8 mouse cellular contexts compared by ENCODE assay signal in genomic region chr4:107367567-107368314, GRCm38 (mm10). TPM values are rescaled to one million over a fixed set of nuclear protein-coding genes. Genes with fewer than 3 reads are reported as not detected.
DNase-seq lines count a peak whose midpoint lies in the region; ATAC-seq lines count a peak whose summit lies in the region.

Gene Ndc1, plus strand, starts transcription at chr4:107367784.

- peak within 1 kb of the TSS; percentile 49 for H3K4me2 ChIP-seq in forebrain, embryonic 11.5 days (ENCODE audit: low read depth, low read length, severe bottlenecking)
- peak within 1 kb of the TSS; percentile 89 for H3K4me2 ChIP-seq in heart, embryonic 16.5 days (ENCODE audit: low read depth, low read length)
- H3K4me2 ChIP-seq in liver, embryonic 15.5 days = peak within 1 kb of the TSS; percentile 77
- peak within 1 kb of the TSS; percentile 78 for H3K4me2 ChIP-seq in neural tube, embryonic 12.5 days (replicated peaks)

- ATAC-seq in forebrain, embryonic 11.5 days (replicated peaks; ENCODE audit: low FRiP score) = peak; percentile 98
- ATAC-seq in heart, embryonic 16.5 days (replicated peaks; ENCODE audit: extremely low read depth, insufficient read depth, low FRiP score) = peak; percentile 99
- ATAC-seq in liver, embryonic 15.5 days (ENCODE audit: insufficient read depth) = peak; percentile 98
- peak; percentile 98 for ATAC-seq in neural tube, embryonic 12.5 days (ENCODE audit: low FRiP score, low read depth)

- H3K27ac ChIP-seq in forebrain, embryonic 11.5 days (ENCODE audit: low read depth, low read length) = peak within 1 kb of the TSS; percentile 77
- H3K27ac ChIP-seq in heart, embryonic 16.5 days (ENCODE audit: low read length) = peak within 1 kb of the TSS; percentile 92
- peak within 1 kb of the TSS; percentile 78 for H3K27ac ChIP-seq in liver, embryonic 15.5 days (replicated peaks)
- peak within 1 kb of the TSS; percentile 60 for H3K27ac ChIP-seq in neural tube, embryonic 12.5 days

- WGBS in forebrain, embryonic 11.5 days = under 1% methylated on average over 51 of the region's 51 CpGs
- under 1% methylated on average over 51 of the region's 51 CpGs for whole genome bisulfite sequencing in heart, embryonic 16.5 days
- under 1% methylated on average over 51 of the region's 51 CpGs for WGBS in liver, embryonic 15.5 days (ENCODE audit: insufficient replicate concordance)
- WGBS in neural tube, embryonic 12.5 days = under 1% methylated on average over 51 of the region's 51 CpGs

- H3K4me3 ChIP-seq in forebrain, embryonic 11.5 days (ENCODE audit: low read depth, low read length) = peak within 1 kb of the TSS; percentile 82
- peak within 1 kb of the TSS; percentile 68 for H3K4me3 ChIP-seq in heart, embryonic 16.5 days (ENCODE audit: low read length)
- H3K4me3 ChIP-seq in liver, embryonic 15.5 days (replicated peaks) = peak within 1 kb of the TSS; percentile 66
- peak within 1 kb of the TSS; percentile 81 for H3K4me3 ChIP-seq in neural tube, embryonic 12.5 days

- no peaks in the 10 kb centered on the region for H3K27me3 ChIP-seq in forebrain, embryonic 11.5 days (ENCODE audit: control insufficient read depth, insufficient read depth, low read length)
- no peaks in the 10 kb centered on the region for H3K27me3 ChIP-seq in heart, embryonic 16.5 days (ENCODE audit: control insufficient read depth, insufficient read depth, low read length)
- H3K27me3 ChIP-seq in liver, embryonic 15.5 days = no peaks in the 10 kb centered on the region
- H3K27me3 ChIP-seq in neural tube, embryonic 12.5 days (replicated peaks) = no peaks in the 10 kb centered on the region

- peak; percentile 75 to 84 for DNase-seq in CD8-positive naive resting alpha-beta T cell, adult 2 months (ENCODE audit: low read depth in 2 of 2, low spot score in 2 of 2)
- peak; percentile 84 for DNase-seq in c-Kit-positive CD71-negative TER-119-negative erythroid progenitor cells, embryonic 14.5 days (ENCODE audit: low read depth)
- peak; percentile 92 for DNase-seq in forebrain, embryonic 11.5 days (ENCODE audit: low spot score)
- peak; percentile 88 to 91 for DNase-seq in kidney, postnatal 36 days
- peak; percentile 93 for DNase-seq in telencephalon, adult 2 months (ENCODE audit: low read depth, low spot score)

- H3K4me1 ChIP-seq in forebrain, embryonic 11.5 days (replicated peaks; ENCODE audit: control insufficient read depth, insufficient read depth, low read length) = peaks cover 2% of the 10 kb centered on the region; the same call in 1 of the 2 replicates
- peaks cover 9% of the 10 kb centered on the region for H3K4me1 ChIP-seq in heart, embryonic 16.5 days (ENCODE audit: control insufficient read depth, insufficient read depth, low read length)
- H3K4me1 ChIP-seq in liver, embryonic 15.5 days (replicated peaks) = peaks cover 25% of the 10 kb centered on the region
- peaks cover 4% of the 10 kb centered on the region; the same call in 1 of the 2 replicates for H3K4me1 ChIP-seq in neural tube, embryonic 12.5 days

- no peaks in the 10 kb centered on the region for H3K9me3 ChIP-seq in forebrain, embryonic 11.5 days (ENCODE audit: control insufficient read depth, low read length)
- H3K9me3 ChIP-seq in heart, embryonic 16.5 days (replicated peaks; ENCODE audit: control insufficient read depth, low read length) = no peaks in the 10 kb centered on the region
- H3K9me3 ChIP-seq in liver, embryonic 15.5 days (replicated peaks) = no peaks in the 10 kb centered on the region
- no peaks in the 10 kb centered on the region for H3K9me3 ChIP-seq in neural tube, embryonic 12.5 days

- no peaks in the 10 kb centered on the region; the same call in 1 of the 2 replicates for H3K36me3 ChIP-seq in forebrain, embryonic 11.5 days (ENCODE audit: control insufficient read depth, insufficient read depth, low read length)
- H3K36me3 ChIP-seq in heart, embryonic 16.5 days (ENCODE audit: control insufficient read depth, insufficient read depth) = peaks cover 11% of the 10 kb centered on the region
- H3K36me3 ChIP-seq in liver, embryonic 15.5 days (replicated peaks) = peaks cover 23% of the 10 kb centered on the region
- peaks cover 11% of the 10 kb centered on the region for H3K36me3 ChIP-seq in neural tube, embryonic 12.5 days

- peak within 1 kb of the TSS; percentile 86 for H3K9ac ChIP-seq in forebrain, embryonic 11.5 days (ENCODE audit: low read length)
- peak within 1 kb of the TSS; percentile 83 for H3K9ac ChIP-seq in heart, embryonic 16.5 days (ENCODE audit: low read length)
- H3K9ac ChIP-seq in liver, embryonic 15.5 days = peak within 1 kb of the TSS; percentile 61
- H3K9ac ChIP-seq in neural tube, embryonic 12.5 days = peak within 1 kb of the TSS; percentile 78

RNA-seq across cellular contexts. Expression of gene Ndc1, which starts in this region (rescaled TPM):
- 53.7 and 54.5 TPM in 2 replicates for polyA plus RNA-seq in forebrain, embryonic 11.5 days (2014; fragmentation: Nextera tagmentation; extraction: Ambion mirVana)
- 22.6 and 23.4 TPM in 2 replicates for polyA plus RNA-seq in heart, embryonic 16.5 days (2015; fragmentation: Nextera tagmentation; extraction: Ambion mirVana)
- polyA plus RNA-seq in liver, embryonic 15.5 days (2015; fragmentation: Nextera tagmentation; extraction: Ambion mirVana) = 14.2 and 14.3 TPM in 2 replicates
- polyA plus RNA-seq in neural tube, embryonic 12.5 days (2016; fragmentation: Nextera tagmentation; extraction: Ambion mirVana) = 26.7 and 27.1 TPM in 2 replicates

Comparison
In these comparisons a context has a peak if more than half of its experiments do, and no peak if none do; other contexts are left out.
1. Peak in every context shown above with its lines: DNase-seq, ATAC-seq, H3K4me3 ChIP-seq and H3K27ac ChIP-seq.